Mouse (Mus musculus) midbrain, embryonic 14.5 days (tissue): Measurements from ENCODE around the gene Rilpl1. TPM values are rescaled to one million over a fixed set of nuclear protein-coding genes. Genes with fewer than 3 reads are reported as not detected.
"Not testable (repeated sequence)": the region's sequence is repeated elsewhere in the genome, so short reads cannot be mapped to it uniquely, and the experiment has no call there.

ENCODE experiments used
- ATAC-seq: fragments of 200-750 bp; cut with Nextera tagmentation; 2 replicates; pipeline ENCODE4 v1.8.0; 2017; ENCODE audit warnings: moderate number of reproducible peaks, moderate library complexity; ENCODE audit not compliant: low FRiP score, low TSS enrichment
- DNase-seq: peaks from one replicate; pipeline ENCODE4 v3.0.0-alpha.2; 2015
- H3K27ac ChIP-seq: fragments of 300-500 bp; sonication (generic); replicated peaks from 2 replicates; pipeline ENCODE4 v1.5.1; 2014; ENCODE audit warnings: mild to moderate bottlenecking, low read depth, low read length, moderate library complexity
- H3K27me3 ChIP-seq: fragments of 300-500 bp; sonication (generic); 2 replicates; pipeline ENCODE4 v1.6.1; 2014; ENCODE audit warnings: low read length, control low read depth, mixed read lengths; ENCODE audit not compliant: control insufficient read depth, insufficient read depth
- H3K36me3 ChIP-seq: fragments of 300-500 bp; sonication (generic); 2 replicates; pipeline ENCODE4 v1.6.1; 2014; ENCODE audit warnings: low read length, control low read depth; ENCODE audit not compliant: control insufficient read depth, insufficient read depth
- H3K4me1 ChIP-seq: fragments of 300-500 bp; sonication (generic); 2 replicates; pipeline ENCODE4 v1.6.1; 2014; ENCODE audit warnings: mild to moderate bottlenecking, antibody characterized with exemption, low read length, control low read depth; ENCODE audit not compliant: control insufficient read depth, insufficient read depth
- H3K4me2 ChIP-seq: fragments of 300-500 bp; sonication (generic); 2 replicates; pipeline ENCODE4 v1.6.1; 2014; ENCODE audit warnings: mild to moderate bottlenecking, low read length, moderate library complexity
- H3K4me3 ChIP-seq: fragments of 300-500 bp; sonication (generic); replicated peaks from 2 replicates; pipeline ENCODE4 v1.5.1; 2014; ENCODE audit warnings: low read depth, low read length
- H3K9ac ChIP-seq: fragments of 300-500 bp; sonication (generic); replicated peaks from 2 replicates; pipeline ENCODE4 v1.6.1; 2014; ENCODE audit warnings: mild to moderate bottlenecking, low read length, moderate library complexity
- H3K9me3 ChIP-seq: fragments of 300-500 bp; sonication (generic); 2 replicates; pipeline ENCODE4 v1.6.1; 2016; ENCODE audit warnings: low read length, control low read depth, mixed read lengths; ENCODE audit not compliant: control insufficient read depth
- WGBS: fragments of 180-500 bp; shearing (Covaris S2); extraction: QIAGEN DNeasy Blood & Tissue Kit; methylation state at CpG from one replicate; pipeline ENCODE4 v1.1.7; 2014; 5-methylcytosine and 5-hydroxymethylcytosine counted together
- polyA plus RNA-seq: library from polyadenylated mRNA; unstranded; fragments of >200 nt; fragmentation: Nextera tagmentation; extraction: Ambion mirVana; gene quantifications from 2 replicates; pipeline ENCODE4 v1.2.1, GENCODE M21; 2014

Gene Rilpl1
- polyA plus RNA-seq, 1 experiment from 2014 or later, result 9.9 TPM

DNA sequence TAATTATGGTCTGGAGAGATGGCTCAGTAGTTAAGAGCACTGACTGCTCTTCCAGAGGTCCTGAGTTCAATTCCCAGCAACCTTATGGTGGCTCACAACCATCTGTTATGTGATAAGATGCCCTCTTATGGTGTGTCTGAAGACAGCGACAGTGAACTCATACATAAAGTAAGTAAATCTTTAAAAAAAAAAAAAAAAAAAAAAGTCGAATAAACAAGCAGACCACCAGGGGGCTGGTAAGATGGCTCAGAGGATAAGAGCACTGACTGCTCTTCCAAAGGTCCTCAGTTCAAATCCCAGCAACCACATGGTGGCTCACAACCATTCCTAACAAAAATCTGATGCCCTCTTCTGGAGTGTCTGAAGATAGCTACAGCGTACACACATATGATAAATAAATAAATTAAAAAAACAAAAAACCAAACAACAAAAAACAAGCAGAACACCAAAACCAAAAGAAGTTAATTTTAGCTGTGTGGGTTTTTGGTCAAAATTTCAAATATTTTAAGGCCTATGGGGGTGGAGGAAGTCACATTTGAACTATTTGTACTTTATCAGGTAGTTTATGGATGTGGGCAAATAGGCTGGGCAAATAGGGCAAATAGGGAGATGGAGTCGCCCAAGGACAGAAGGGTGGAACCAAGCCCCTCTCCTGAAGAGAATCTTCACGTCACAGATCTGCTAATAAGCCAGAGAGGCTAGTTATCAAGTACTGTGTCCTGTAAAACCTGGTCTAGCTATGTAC lies 20.3 kb upstream of the Rilpl1 start:
- WGBS, result 32% methylated on average over 5 of the region's 5 CpGs
- H3K4me3 ChIP-seq, result peak overlapping the region; percentile 76
- not testable (repeated sequence) for DNase-seq

DNA sequence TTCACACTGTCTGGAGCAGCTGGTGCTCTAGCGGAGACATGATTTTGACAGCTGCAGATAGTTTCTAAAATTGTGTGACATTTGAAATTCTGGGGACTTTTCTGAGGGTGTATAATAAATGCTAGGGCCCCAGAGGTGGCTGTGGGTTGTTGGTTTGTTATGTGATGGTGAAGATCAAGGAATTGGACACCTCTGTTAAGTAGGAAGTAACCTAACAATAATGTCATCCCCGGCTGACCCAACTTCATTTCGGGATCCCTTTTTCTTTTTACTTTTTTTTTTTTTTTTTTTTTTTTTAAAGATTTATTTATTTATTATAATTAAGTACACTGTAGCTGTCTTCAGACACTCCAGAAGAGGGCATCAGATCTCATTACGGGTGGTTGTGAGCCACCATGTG lies 19.5 kb upstream of the Rilpl1 start:
- H3K36me3 ChIP-seq, result peaks cover 45% of the 10 kb centered on the region
- H3K27me3 ChIP-seq, H3K27ac ChIP-seq, H3K9me3 ChIP-seq, H3K4me2 ChIP-seq, H3K9ac ChIP-seq, DNase-seq, H3K4me3 ChIP-seq, H3K4me1 ChIP-seq, ATAC-seq: not testable (repeated sequence)
- 86% methylated on average over 4 of the region's 4 CpGs for whole genome bisulfite sequencing

More for the DNA sequence above, 20.3 kb upstream of the Rilpl1 start:
- not testable (repeated sequence) for H3K27me3 ChIP-seq, H3K9ac ChIP-seq, H3K9me3 ChIP-seq, H3K27ac ChIP-seq, ATAC-seq, H3K4me1 ChIP-seq
- H3K4me2 ChIP-seq, result peak overlapping the region; percentile 78
- H3K36me3 ChIP-seq, result peaks cover 44% of the 10 kb centered on the region

- Histone ChIP-seq H3K9ac (peak overlapping the region; percentile 76), H3K27me3 (no peaks in the 10 kb centered on the region), H3K27ac (no peak overlapping the region), H3K36me3 (peaks cover 36% of the 10 kb centered on the region), H3K4me2 (peak overlapping the region; percentile 71), H3K9me3 (no peaks in the 10 kb centered on the region), H3K4me3 (peak overlapping the region; percentile 86), H3K4me1 (peaks cover 7% of the 10 kb centered on the region)
- ATAC-seq, result no peak
- DNase-seq, result no peak
- WGBS, result 16% methylated on average over 8 of the region's 8 CpGs
Measured at GRCm38 (mm10) chr5:124541602-124541973, 10.4 kb upstream of the Rilpl1 start.

- Histone ChIP-seq H3K9me3 (no peaks in the 10 kb centered on the region), H3K4me3 (peak overlapping the region; percentile 86), H3K27ac (peak overlapping the region; percentile 74), H3K27me3 (no peaks in the 10 kb centered on the region), H3K36me3 (peaks cover 30% of the 10 kb centered on the region), H3K4me1 (peaks cover 7% of the 10 kb centered on the region), H3K4me2 (peak overlapping the region; percentile 71), H3K9ac (peak overlapping the region; percentile 76)
- under 1% methylated on average over 71 of the region's 89 CpGs for WGBS
- DNase-seq (peak; percentile 75), ATAC-seq (peak; percentile 71)
Measured at GRCm38 (mm10) chr5:124540905-124541601, 9.9 kb upstream of the Rilpl1 start.

- H3K4me1 ChIP-seq, result peaks cover 7% of the 10 kb centered on the region
- peak within 1 kb of the TSS; percentile 86 for H3K4me3 ChIP-seq
- H3K36me3 ChIP-seq, result peaks cover 25% of the 10 kb centered on the region
- H3K9me3 ChIP-seq, result no peaks in the 10 kb centered on the region
- peak within 1 kb of the TSS; percentile 76 for H3K9ac ChIP-seq
- H3K27me3 ChIP-seq, result no peaks in the 10 kb centered on the region
- peak within 1 kb of the TSS; percentile 74 for H3K27ac ChIP-seq
- peak within 1 kb of the TSS; percentile 71 for H3K4me2 ChIP-seq
- ATAC-seq (peak; percentile 96), DNase-seq (peak; percentile 99)
- under 1% methylated on average over 35 of the region's 35 CpGs for WGBS
Measured at GRCm38 (mm10) chr5:124540383-124540786, 9.2 kb upstream of the Rilpl1 start, which contains the start of gene Tmed2. TSS of gene Tmed2 (plus strand) at chr5:124540695.

DNA sequence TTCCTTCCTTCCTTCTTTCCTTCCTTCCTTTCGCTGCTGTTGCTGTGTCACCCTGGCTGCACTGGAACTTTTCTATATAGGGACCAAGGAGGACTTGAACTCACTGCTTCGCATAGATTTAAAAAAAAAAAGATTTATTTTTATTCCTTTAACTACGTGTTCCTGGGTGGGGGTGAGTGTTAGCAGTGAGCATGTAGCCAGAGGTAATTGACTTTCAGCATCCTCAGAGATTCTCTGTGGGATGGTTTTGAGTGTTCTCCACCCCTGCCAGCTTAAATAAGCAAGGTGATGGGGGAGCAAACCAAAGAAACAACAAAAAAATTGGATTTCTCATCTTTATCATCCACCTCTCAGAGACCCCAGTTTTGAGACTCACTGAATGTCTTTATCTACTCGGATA lies 8.7 kb upstream of the Rilpl1 start:
- Histone ChIP-seq H3K9ac (no peak overlapping the region), H3K4me2 (peak overlapping the region; percentile 38), H3K27ac (peak overlapping the region; percentile 66; the same call in 1 of the 2 replicates), H3K4me1 (peaks cover 7% of the 10 kb centered on the region), H3K27me3 (no peaks in the 10 kb centered on the region), H3K9me3 (no peaks in the 10 kb centered on the region), H3K36me3 (peaks cover 21% of the 10 kb centered on the region), H3K4me3 (peak overlapping the region; percentile 86; the same call in 1 of the 2 replicates)
- DNase-seq (no peak), ATAC-seq (no peak)
- 74% methylated on average over 4 of the region's 4 CpGs for WGBS

GRCm38 (mm10) chr5:124538813-124539792 lies 7.9 kb upstream of the Rilpl1 start:
- no peak overlapping the region for H3K4me3 ChIP-seq
- peak; percentile 54 for DNase-seq
- no peak overlapping the region for H3K9ac ChIP-seq
- no peaks in the 10 kb centered on the region for H3K27me3 ChIP-seq
- no peak for ATAC-seq
- WGBS, result 77% methylated on average over 16 of the region's 16 CpGs
- peaks cover 7% of the 10 kb centered on the region for H3K4me1 ChIP-seq
- H3K36me3 ChIP-seq, result peaks cover 13% of the 10 kb centered on the region
- H3K27ac ChIP-seq, result no peak overlapping the region
- H3K9me3 ChIP-seq, result no peaks in the 10 kb centered on the region
- H3K4me2 ChIP-seq, result no peak overlapping the region

GRCm38 (mm10) chr5:124536776-124537175 lies 5.6 kb upstream of the Rilpl1 start:
- Histone ChIP-seq H3K4me3 (no peak overlapping the region), H3K36me3 (no peaks in the 10 kb centered on the region), H3K9ac (peak overlapping the region; percentile 12; the same call in 1 of the 2 replicates), H3K27me3 (no peaks in the 10 kb centered on the region), H3K9me3 (no peaks in the 10 kb centered on the region), H3K27ac (no peak overlapping the region), H3K4me2 (peak overlapping the region; percentile 40), H3K4me1 (peaks cover 3% of the 10 kb centered on the region)
- no peak for ATAC-seq
- 4% methylated on average over 17 of the region's 17 CpGs for WGBS
- peak; percentile 28 for DNase-seq
